Mouse (Mus musculus) R1 (cell line): ENCODE results near the gene Mpig6b.

Experiments
- DNase-seq: peaks from one replicate; pipeline ENCODE4 v3.0.0-alpha.2; 2018; ENCODE audit warnings: low read depth, low spot score

Gene Mpig6b

GRCm38 (mm10) chr17:35066084-35066483 lies at the start of gene Mpig6b:
Mpig6b (minus strand) TSS chr17:35066184.
- no peak for DNase-seq

- no peak for DNase-seq
Measured at GRCm38 (mm10) chr17:35115046-35116019, 49.3 kb upstream of the Mpig6b start, which contains the start of gene Ly6g5b. Ly6g5b (minus strand) TSS chr17:35115428.

- no peak for DNase-seq
Measured at GRCm38 (mm10) chr17:35111774-35112173, 45.8 kb upstream of the Mpig6b start.

- no peak for DNase-seq
Measured at GRCm38 (mm10) chr17:35108097-35108496, 42.1 kb upstream of the Mpig6b start, which contains the start of gene Ly6g5c. Ly6g5c (plus strand) TSS chr17:35108279.

GRCm38 (mm10) chr17:35106522-35106921 lies 40.5 kb upstream of the Mpig6b start:
- DNase-seq, result no peak

- peak; percentile 44 for DNase-seq
Measured at GRCm38 (mm10) chr17:35105740-35106389, 39.9 kb upstream of the Mpig6b start.

GRCm38 (mm10) chr17:35104754-35105153 lies 38.8 kb upstream of the Mpig6b start:
- DNase-seq, result no peak

GRCm38 (mm10) chr17:35104079-35104478 lies 38.1 kb upstream of the Mpig6b start:
- no peak for DNase-seq

GRCm38 (mm10) chr17:35103221-35103690 lies 37.3 kb upstream of the Mpig6b start:
- no peak for DNase-seq

GRCm38 (mm10) chr17:35102299-35102698 lies 36.3 kb upstream of the Mpig6b start:
- no peak for DNase-seq

GRCm38 (mm10) chr17:35101161-35101560 lies 35.2 kb upstream of the Mpig6b start:
- no peak for DNase-seq

GRCm38 (mm10) chr17:35100196-35100765 lies 34.3 kb upstream of the Mpig6b start:
- no peak for DNase-seq

GRCm38 (mm10) chr17:35097164-35097655 lies 31.2 kb upstream of the Mpig6b start:
- no peak for DNase-seq

GRCm38 (mm10) chr17:35096597-35096996 lies 30.6 kb upstream of the Mpig6b start:
- no peak for DNase-seq

GRCm38 (mm10) chr17:35094475-35095365 lies 28.7 kb upstream of the Mpig6b start:
- DNase-seq, result no peak

- no peak for DNase-seq
Measured at GRCm38 (mm10) chr17:35092403-35093198, 26.6 kb upstream of the Mpig6b start.

- DNase-seq, result no peak
Measured at GRCm38 (mm10) chr17:35090166-35090932, 24.4 kb upstream of the Mpig6b start.

GRCm38 (mm10) chr17:35088825-35089644 lies 23.1 kb upstream of the Mpig6b start, which contains the start of gene Abhd16a:
Abhd16a (plus strand) TSS chr17:35089263.
- peak; percentile 95 for DNase-seq
